Mouse (Mus musculus) limb, embryonic 14.5 days (tissue): ENCODE results near the gene Crlf1. TPM values are rescaled to one million over a fixed set of nuclear protein-coding genes. Genes with fewer than 3 reads are reported as not detected.

Source experiments
- ATAC-seq: fragments of 200-750 bp; cut with Nextera tagmentation; 2 replicates; pipeline ENCODE4 v1.8.0; 2017; ENCODE audit warnings: low read depth, moderate number of reproducible peaks, moderate TSS enrichment; ENCODE audit not compliant: low FRiP score
- DNase-seq: peaks from one replicate; pipeline ENCODE4 v3.0.0-alpha.2; 2015; ENCODE audit warnings: low spot score
- H3K27ac ChIP-seq: fragments of 300-500 bp; sonication (generic); replicated peaks from 2 replicates; pipeline ENCODE4 v1.5.1; 2014; ENCODE audit warnings: low read depth, mild to moderate bottlenecking, low read length, moderate library complexity, mixed read lengths
- H3K27me3 ChIP-seq: fragments of 300-500 bp; sonication (generic); 2 replicates; pipeline ENCODE4 v1.6.1; 2014; ENCODE audit warnings: low read length, mixed read lengths; ENCODE audit not compliant: control insufficient read depth, insufficient read depth
- H3K36me3 ChIP-seq: fragments of 300-500 bp; sonication (generic); 2 replicates; pipeline ENCODE4 v1.6.1; 2014; ENCODE audit warnings: mild to moderate bottlenecking, low read length, moderate library complexity, mixed read lengths; ENCODE audit not compliant: control insufficient read depth, insufficient read depth
- H3K4me1 ChIP-seq: fragments of 300-500 bp; sonication (generic); 2 replicates; pipeline ENCODE4 v1.6.1; 2014; ENCODE audit warnings: antibody characterized with exemption, low read length, mixed read lengths; ENCODE audit not compliant: control insufficient read depth, insufficient read depth
- H3K4me2 ChIP-seq: fragments of 300-500 bp; sonication (generic); replicated peaks from 2 replicates; pipeline ENCODE4 v1.6.1; 2014; ENCODE audit warnings: low read depth, mild to moderate bottlenecking, low read length, moderate library complexity; ENCODE audit not compliant: severe bottlenecking
- H3K4me3 ChIP-seq: fragments of 300-500 bp; sonication (generic); replicated peaks from 2 replicates; pipeline ENCODE4 v1.5.1; 2014; ENCODE audit warnings: low read length
- H3K9ac ChIP-seq: fragments of 300-500 bp; sonication (generic); 2 replicates; pipeline ENCODE4 v1.6.1; 2014; ENCODE audit warnings: mild to moderate bottlenecking, low read depth, low read length, moderate library complexity; ENCODE audit not compliant: severe bottlenecking
- H3K9me3 ChIP-seq: fragments of 300-500 bp; sonication (generic); 2 replicates; pipeline ENCODE4 v1.6.1; 2016; ENCODE audit warnings: low read length; ENCODE audit not compliant: control insufficient read depth
- POLR2A ChIP-seq: fragments of 200-500 bp; IDR thresholded peaks from 2 replicates; pipeline ENCODE4 v1.8.0; 2012; ENCODE audit warnings: inconsistent platforms, mild to moderate bottlenecking, moderate library complexity, borderline replicate concordance; ENCODE audit not compliant: insufficient read depth, insufficient read length; ENCODE audit errors: extremely low read depth
- WGBS: fragments of 180-500 bp; shearing (Covaris S2); extraction: QIAGEN DNeasy Blood & Tissue Kit; methylation state at CpG from one replicate; pipeline ENCODE4 v1.1.7; 2014; 5-methylcytosine and 5-hydroxymethylcytosine counted together
- polyA plus RNA-seq, 2 experiments: library from polyadenylated mRNA; depleted of rRNA in 1 of 2; stranded (reverse) in 1 of 2; unstranded in 1 of 2; fragments of >200 nt; fragmentation: Nextera tagmentation in 1 of 2; extraction: Ambion mirVana in 1 of 2; gene quantifications; 2 replicates each; pipeline versions ENCODE4 v1.2.1 to v1.2.3; 2012 to 2014

The Crlf1 gene
- polyA plus RNA-seq, 2 experiments = 91.5 to 98.9 TPM

DNA sequence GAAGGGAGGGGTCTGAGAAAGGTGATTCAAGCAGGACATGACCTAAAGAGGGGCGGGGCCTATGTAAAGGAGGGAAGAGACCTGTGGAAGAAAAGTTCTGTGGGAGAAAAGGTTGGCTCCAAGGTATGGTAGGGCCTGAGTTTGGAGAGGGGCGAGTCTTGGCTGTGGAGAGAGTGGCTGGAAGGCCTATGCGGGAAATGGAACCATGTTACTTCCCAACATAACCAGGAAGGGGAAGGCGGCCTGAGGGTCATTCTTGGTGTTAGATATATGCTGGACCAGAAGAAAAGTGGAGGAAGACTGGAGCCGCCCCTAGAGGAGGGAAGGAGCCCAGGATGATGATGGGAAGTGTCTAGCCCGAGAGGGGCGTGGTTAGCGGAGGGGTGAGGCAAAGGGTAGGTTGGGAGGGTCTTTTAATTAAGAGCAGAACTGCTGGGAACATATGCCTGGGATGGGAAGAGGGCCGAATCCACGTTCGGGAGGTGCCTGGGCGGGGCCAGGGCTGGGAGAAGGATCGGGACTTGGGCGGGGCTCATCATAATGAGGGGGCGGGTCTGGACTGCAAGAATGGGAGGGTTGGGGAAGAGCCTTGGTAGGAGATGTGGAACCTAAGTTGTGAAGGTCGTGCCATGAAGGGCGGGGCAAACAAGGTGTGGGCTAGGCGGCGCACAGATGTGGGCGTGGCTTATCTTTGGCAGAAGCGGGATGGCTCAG, 15.5 kb upstream of the Crlf1 start:
- peak overlapping the region; percentile 81 for H3K4me3 ChIP-seq
- peaks cover 13% of the 10 kb centered on the region; the same call in 1 of the 2 replicates for H3K4me1 ChIP-seq
- no peaks in the 10 kb centered on the region for H3K9me3 ChIP-seq
- no peak for TF ChIP-seq POLR2A
- no peak overlapping the region for H3K27ac ChIP-seq
- no peak for DNase-seq
- no peaks in the 10 kb centered on the region for H3K36me3 ChIP-seq
- no peaks in the 10 kb centered on the region for H3K27me3 ChIP-seq
- 6% methylated on average over 17 of the region's 21 CpGs for WGBS
- peak overlapping the region; percentile 90 for H3K4me2 ChIP-seq
- no peak overlapping the region; the same call in 1 of the 2 replicates for H3K9ac ChIP-seq
- ATAC-seq = no peak; the same call in none of the 2 replicates

DNA sequence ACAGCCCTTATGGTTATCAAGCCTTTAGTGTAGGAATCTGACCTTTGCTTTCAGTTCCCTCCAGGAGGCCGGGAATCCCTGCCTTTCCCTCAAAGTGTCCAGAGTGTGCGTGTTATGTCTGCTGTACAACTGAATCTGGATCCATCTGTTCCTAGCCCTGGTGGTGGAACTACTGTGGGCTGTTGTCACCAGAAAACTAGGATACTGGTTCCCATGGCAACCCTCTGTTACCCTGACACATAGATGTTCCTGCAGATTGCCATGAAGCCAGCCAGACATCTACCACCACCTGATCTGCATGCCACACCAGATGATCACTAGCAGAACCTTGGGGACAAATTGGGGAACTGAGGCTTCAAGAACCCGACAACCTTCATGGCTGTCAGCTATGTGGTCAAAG, 11.1 kb upstream of the Crlf1 start:
- Histone ChIP-seq H3K36me3 (no peaks in the 10 kb centered on the region), H3K9me3 (no peaks in the 10 kb centered on the region), H3K27me3 (peaks cover 4% of the 10 kb centered on the region; the same call in 1 of the 2 replicates), H3K4me3 (no peak overlapping the region), H3K27ac (no peak overlapping the region), H3K4me1 (peaks cover 7% of the 10 kb centered on the region; the same call in 1 of the 2 replicates), H3K4me2 (no peak overlapping the region), H3K9ac (no peak overlapping the region)
- whole genome bisulfite sequencing = 83% methylated on average over 3 of the region's 3 CpGs
- DNase-seq (no peak), ATAC-seq (no peak)
- no peak for TF ChIP-seq POLR2A

DNA sequence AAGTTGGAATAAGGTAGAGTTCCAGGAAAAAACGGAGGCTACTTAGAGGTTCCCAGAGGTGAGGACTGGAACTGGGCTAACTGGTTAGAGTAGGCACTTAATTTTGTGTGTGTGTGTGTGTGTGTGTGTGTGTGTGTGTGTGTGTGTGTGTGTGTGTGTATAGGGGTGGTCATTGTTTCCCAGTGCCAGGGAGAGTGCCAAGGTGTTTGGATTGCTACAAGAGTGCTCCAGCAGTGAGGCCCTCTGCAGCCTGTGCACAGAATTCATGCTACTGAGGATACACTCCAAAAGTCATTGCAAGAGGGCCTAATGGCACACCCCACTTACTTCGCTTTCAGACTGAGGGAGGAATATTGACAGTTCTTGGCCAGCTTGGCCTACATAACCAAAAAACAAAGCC, 10.0 kb upstream of the Crlf1 start:
- Histone ChIP-seq H3K27ac (no peak overlapping the region), H3K4me2 (no peak overlapping the region), H3K9ac (no peak overlapping the region), H3K36me3 (no peaks in the 10 kb centered on the region), H3K4me3 (no peak overlapping the region), H3K4me1 (peaks cover 8% of the 10 kb centered on the region), H3K9me3 (no peaks in the 10 kb centered on the region), H3K27me3 (peaks cover 7% of the 10 kb centered on the region)
- WGBS = 73% methylated on average over 2 of the region's 2 CpGs
- no peak for ATAC-seq
- DNase-seq = no peak
- TF ChIP-seq POLR2A = no peak

DNA sequence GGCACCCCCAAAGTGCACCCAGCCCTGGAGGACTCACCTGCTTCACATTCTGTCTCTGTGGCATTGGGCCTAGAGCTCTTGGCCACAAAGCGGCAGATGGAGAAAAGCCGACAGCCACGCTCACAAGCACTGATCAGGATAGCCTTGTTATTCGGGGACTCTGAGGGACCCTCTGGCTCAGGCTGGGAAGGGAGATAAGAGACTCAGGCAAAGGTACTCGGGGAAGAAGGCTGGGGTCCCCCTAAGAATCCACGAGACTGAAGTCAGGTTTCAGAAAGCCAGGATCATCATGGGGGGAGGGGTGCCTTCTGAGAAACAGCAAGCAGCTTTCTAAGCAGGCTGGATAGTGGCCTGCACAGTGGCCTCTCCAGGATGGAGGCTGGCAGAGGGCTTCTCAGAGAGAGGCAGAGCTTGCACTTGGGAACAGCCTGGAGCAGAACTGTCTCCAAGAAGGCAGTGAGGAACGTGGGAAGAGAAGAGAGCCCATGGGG, 6.7 kb upstream of the Crlf1 start:
- peaks cover 32% of the 10 kb centered on the region for H3K27me3 ChIP-seq
- peaks cover 40% of the 10 kb centered on the region for H3K4me1 ChIP-seq

DNA sequence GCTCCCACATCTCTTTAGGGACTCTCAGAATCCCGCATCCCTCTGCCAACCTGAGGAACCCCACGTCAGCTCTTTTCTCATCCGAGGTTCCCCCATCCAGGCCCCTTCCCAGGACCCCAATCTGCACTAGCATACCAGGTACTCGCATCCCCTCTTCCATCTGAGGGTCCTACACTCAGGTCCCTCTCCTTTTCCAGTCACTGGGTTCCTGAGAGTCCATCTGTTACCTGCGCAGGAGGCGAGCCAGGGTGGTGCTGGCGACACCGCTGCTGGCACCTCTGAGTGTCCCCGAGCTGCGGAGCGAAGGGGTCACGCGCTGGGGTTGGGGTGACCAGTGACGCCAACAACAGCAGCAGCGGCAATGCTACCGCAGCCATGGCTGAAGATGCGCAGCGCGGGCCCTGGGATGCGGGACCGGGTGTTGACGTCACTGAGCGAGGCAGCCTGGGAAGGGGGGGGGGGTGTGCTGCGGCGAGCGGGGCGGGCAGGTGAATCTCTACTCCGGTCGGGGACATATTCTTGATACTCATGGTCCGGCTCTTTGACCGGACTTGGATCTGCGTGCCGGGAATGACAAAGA, 5.9 kb upstream of the Crlf1 start, which contains the start of gene Tmem59l:
TSS of gene Tmem59l (minus strand) at position 418 of the 580 bp plus-strand sequence.
- ATAC-seq (no peak), DNase-seq (no peak)
- no peak for TF ChIP-seq POLR2A
- H3K27ac ChIP-seq = no peak within 1 kb of the TSS
- H3K9ac ChIP-seq = peak within 1 kb of the TSS; percentile 43
- peaks cover 40% of the 10 kb centered on the region for H3K27me3 ChIP-seq
- H3K4me1 ChIP-seq = peaks cover 47% of the 10 kb centered on the region
- WGBS = 10% methylated on average over 33 of the region's 33 CpGs
- no peaks in the 10 kb centered on the region for H3K9me3 ChIP-seq
- H3K4me2 ChIP-seq = peak within 1 kb of the TSS; percentile 68
- no peaks in the 10 kb centered on the region for H3K36me3 ChIP-seq
- peak within 1 kb of the TSS; percentile 31 for H3K4me3 ChIP-seq

More for the DNA sequence above, 6.7 kb upstream of the Crlf1 start:
- Histone ChIP-seq H3K36me3 (no peaks in the 10 kb centered on the region), H3K4me3 (no peak overlapping the region), H3K27ac (no peak overlapping the region), H3K4me2 (no peak overlapping the region), H3K9me3 (no peaks in the 10 kb centered on the region), H3K9ac (no peak overlapping the region)
- WGBS = 59% methylated on average over 7 of the region's 7 CpGs
- ATAC-seq (no peak), DNase-seq (no peak)
- TF ChIP-seq POLR2A = no peak
